Mouse (Mus musculus) T-cell, adult 2 months (primary cell): Measurements from ENCODE around the gene Rprd1b.

Source experiments
- DNase-seq: peaks from one replicate; pipeline ENCODE4 v3.0.0; 2022; ENCODE audit warnings: low spot score

Gene Rprd1b

GRCm38 (mm10) chr2:158028354-158028863 lies at the start of gene Rprd1b, which contains the start of gene Tti1:
Gene Rprd1b, plus strand, starts transcription at chr2:158028497.
Gene Tti1, minus strand, starts transcription at chr2:158028433.
- peak; percentile 92 for DNase-seq

- no peak for DNase-seq
Measured at GRCm38 (mm10) chr2:157979241-157979640, 49.1 kb upstream of the Rprd1b start.

DNA sequence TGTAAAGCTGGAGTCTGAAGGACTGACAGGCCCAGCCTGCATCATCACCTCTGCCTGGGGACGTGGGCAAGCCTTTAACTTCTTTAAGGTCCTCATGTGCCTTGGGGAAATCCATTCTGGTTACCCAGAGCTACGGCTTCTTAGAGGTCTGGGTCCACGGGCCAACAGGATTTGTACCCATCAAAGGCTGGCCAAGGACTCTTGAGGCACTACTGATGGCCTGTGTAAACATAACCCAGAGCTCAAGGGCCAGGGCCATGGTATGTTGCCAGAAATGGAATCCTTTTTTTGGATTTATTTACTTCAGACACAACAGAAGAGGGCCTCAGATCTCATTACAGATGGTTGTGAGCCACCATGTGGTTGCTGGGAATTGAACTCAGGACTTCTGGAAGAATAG lies 45.6 kb upstream of the Rprd1b start:
- no peak for DNase-seq

DNA sequence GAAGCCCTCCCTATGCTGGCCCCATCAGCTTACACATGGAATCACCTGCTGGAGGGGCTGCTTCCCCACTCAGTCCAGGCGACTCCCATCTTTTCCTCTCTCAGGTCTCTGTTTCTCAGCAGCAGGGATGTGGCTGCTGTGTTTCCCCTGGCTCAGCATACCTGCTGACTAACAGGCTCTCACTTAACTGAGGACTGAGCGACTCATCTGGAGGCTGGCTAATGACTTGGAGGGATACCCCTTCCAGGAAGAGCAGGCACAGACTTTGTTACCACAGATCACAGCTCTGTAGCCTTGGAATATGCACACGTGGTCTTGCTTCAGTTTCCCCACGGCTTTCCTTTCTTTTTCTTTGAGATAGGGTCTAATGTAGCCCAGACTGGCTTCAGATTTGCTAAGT lies 45.0 kb upstream of the Rprd1b start:
- no peak for DNase-seq

DNA sequence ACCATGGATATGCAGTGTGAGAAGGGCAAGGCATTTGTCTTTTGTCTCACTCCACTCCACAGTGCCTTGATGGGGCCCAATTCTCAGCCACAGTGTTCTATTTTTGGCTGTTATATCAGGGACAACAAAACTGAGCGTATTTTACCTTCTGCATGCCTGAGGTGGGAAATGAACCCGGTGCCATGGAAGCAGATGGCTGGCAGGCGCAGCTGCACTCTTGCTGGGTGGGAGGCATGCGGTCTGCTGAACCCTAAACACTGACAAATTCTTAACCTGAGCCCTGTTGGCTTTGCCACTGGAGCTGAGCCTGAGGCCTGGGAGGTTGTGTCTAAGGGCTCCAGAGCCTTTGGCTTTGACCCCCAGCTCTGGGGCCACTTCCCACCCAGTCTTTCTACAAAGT lies 42.7 kb upstream of the Rprd1b start:
- DNase-seq, result no peak

GRCm38 (mm10) chr2:157986235-157986634 lies 42.1 kb upstream of the Rprd1b start:
- no peak for DNase-seq

- no peak for DNase-seq
Measured at GRCm38 (mm10) chr2:157988416-157989190, 39.7 kb upstream of the Rprd1b start.

- no peak for DNase-seq
Measured at GRCm38 (mm10) chr2:157989946-157990345, 38.4 kb upstream of the Rprd1b start.

DNA sequence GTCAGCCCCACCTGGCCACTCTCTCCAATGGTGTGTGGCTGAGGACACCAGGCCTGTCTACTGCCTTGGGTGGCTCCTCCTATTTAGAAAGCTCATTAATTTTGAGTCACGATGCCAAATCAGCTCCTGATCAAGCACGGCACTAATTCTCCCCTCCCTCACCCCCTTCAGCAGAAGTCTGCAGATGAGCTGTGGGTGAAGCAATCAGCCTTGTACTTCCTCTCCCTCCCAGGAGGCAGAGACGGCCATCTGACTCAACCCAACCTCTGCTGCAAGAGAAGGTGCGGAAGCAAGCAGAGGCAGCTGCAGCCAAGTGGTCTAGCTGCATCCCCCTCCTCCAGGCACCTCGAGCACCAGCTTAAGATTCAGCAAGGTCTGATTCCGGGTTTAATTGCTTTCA lies 37.3 kb upstream of the Rprd1b start:
- no peak for DNase-seq

DNA sequence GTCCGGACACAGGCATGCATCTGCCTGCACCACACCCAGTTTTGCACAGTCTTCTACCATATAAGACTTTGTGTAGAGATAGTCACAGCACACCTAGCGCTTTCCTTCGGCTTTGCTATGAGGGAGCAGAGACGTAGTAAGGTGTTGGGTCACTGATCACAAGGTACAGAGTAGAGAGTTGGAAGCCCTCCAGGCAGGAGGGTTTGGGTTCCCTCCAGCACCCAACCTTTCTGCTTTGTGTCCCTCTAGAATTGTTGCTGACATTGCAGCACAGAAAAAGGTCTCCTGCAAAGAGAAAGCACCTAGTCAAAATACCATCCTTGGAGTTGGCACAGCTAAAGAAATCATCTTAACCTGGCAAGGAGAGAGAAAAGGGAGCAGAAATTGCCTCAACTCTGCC lies 35.8 kb upstream of the Rprd1b start:
- no peak for DNase-seq

DNA sequence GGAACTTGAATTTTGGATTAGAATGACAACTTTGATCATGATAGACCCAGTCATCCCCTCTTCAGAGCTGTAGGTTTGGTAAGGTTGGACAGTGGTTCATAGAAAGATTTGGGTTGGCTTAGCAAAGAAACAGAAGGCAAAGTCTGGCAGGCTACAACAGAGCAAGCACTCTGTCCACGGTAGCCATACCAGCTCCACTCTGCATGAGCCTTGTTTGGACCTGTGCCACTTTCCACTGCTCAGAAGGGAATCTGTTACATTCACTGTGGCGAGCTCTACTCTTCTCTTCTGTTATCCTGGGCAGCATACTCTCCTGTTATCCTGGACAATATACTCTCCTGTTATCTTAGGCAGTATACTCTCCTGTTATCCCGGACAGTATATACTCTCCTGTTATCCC lies 29.5 kb upstream of the Rprd1b start:
- no peak for DNase-seq

DNA sequence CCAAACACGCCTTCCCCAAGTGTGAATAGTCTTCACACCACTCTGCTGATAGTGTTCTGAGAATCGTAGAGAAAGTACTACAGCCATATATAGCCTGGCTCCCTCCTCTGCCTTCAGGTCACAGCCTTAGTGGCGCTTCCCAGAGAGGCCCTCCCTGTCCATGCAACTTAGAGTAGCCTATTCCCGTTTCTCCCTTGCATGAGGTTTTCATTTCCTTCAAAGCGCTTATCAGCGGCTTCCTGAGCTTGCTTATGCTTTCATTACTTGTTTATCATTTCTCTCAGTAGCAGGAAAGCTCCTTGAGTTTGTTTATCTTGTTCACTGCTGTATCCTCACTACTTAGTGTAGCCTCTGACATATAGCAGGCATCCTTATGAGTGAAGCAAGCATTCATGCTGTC lies 23.7 kb upstream of the Rprd1b start:
- no peak for DNase-seq

DNA sequence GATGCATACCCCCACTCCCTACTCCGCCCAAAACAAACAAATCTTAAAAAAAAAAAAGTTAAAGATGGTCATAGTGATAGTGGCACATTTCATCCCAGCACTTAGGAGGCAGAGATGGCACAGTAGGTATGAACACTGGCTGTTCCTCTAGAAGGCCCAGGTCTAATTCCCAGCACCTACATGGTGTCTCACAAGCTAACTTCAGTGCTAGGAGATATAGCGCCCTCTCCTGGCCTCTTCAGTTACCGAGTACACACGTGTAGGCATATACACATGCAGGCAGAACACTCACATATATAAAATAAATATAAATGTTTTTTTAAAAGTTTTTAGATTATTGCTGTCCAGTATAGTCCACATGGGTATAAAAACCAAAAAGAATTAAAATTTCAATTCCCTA lies 22.7 kb upstream of the Rprd1b start:
- DNase-seq, result no peak

DNA sequence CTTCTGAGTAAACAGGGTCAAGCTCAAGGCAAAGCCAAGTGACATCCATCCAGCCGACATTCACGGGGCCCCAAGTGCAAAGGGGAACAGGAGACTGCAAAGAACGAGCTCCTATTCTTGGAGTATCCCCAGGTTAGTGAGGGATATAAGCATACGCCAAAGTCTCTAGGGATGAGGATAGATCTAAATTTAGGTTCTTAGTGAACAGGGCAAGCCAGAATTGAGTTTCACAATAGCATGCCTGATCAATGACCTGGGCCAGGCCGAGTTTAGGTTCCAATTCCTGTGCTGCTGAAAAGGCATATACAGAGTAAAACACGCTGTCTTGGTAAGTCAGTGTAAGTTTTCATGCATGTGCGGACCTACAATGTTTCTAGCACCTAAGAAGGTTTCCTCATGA lies 18.9 kb upstream of the Rprd1b start:
- no peak for DNase-seq

DNA sequence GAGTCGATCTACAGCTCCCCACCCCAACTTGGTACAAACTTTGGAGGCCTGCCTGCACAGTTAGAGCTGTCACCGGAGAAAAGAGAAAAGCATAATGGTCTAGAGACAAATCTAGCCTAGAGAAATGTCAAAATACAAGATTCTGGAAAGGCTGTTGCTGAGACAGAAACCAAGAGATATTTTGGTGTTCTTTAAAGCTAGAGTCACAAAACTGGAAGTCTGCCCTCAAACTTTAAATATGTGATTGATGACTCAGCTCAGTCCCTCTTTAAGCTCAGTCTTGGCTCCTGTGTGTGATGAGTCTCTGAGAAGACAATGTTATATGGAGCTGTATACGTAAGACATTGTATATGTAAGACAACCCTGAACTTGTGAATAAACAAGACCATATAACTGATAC lies 15.7 kb upstream of the Rprd1b start:
- DNase-seq, result no peak

DNA sequence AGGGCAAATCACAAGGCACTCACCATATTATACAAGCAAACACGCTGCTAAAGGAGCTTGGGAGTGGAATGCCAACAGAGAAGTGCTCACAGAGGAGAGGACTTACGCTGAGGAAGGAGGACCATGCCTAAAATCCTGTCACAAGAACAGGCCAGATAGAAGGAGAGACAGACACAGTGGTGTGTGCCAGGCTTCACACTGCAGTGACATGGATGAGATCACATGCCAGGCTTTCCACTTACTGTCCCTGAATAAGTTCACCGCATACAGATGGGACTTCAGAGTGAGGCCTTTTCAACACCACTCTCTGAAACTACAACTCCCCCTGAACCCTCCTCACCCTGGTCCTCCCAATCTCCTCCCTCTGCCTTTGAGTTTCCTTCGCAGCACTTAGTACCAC lies 11.0 kb upstream of the Rprd1b start:
- DNase-seq, result no peak

GRCm38 (mm10) chr2:158027855-158028353 lies 393 bp upstream of the Rprd1b start:
- no peak for DNase-seq

DNA sequence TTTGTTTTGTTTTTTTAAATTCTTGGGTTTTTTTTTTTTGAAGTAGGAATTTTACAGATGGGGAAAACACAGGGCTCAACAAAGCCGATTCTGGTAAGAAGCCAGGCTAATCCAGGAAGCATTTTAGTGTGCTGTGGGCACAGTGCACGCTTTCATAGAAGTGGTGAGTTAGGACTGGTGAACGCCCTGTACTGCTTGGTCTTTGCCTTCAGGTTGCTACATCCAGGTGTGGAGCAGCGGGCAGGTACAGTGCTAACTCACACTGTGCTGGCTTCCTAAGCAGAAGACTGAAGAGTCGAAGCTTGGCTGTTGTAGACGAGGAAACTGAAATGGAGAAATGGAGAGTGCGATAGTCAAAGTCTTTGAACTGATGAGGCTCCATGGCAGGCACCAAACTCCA lies 1.7 kb downstream of the Rprd1b start:
- no peak for DNase-seq

DNA sequence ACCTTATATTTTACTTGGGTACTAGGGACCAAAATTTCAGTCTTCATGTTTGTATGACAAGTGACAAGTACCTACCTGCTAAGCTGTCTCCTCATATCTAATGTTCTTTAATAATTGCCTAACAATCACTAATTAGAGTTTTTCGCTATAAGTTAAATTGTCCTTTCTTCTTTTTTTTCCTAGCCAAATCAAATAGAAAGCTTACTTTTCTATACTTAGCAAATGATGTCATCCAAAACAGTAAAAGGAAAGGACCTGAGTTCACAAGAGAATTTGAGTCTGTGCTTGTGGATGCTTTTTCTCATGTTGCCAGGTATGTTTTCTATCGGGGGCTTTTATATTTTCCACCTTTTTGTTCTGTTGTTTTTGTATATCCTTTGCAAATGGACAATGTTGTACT lies 7.5 kb downstream of the Rprd1b start:
- no peak for DNase-seq

- DNase-seq, result no peak
Measured at GRCm38 (mm10) chr2:158036408-158036807, 8.1 kb downstream of the Rprd1b start.

DNA sequence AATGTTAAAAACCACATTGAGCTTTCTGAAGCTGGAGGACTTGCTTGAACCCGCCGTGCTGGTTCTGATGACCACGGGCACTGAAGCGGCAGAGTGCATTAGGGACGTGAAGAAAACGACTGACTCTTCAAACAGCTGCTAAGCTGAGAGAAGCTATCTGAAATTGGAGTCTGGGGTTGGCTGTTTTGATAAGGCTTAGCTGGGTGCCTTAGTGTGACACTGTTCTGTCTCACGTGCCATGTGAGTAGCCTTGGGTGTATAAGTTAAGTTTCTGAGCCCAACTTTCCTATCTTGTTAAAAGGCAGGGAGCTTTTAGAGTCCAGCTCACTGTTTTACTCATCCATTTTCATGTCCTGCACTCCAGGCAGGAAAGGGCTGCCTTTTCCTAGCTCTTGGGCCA lies 8.7 kb downstream of the Rprd1b start:
- no peak for DNase-seq

DNA sequence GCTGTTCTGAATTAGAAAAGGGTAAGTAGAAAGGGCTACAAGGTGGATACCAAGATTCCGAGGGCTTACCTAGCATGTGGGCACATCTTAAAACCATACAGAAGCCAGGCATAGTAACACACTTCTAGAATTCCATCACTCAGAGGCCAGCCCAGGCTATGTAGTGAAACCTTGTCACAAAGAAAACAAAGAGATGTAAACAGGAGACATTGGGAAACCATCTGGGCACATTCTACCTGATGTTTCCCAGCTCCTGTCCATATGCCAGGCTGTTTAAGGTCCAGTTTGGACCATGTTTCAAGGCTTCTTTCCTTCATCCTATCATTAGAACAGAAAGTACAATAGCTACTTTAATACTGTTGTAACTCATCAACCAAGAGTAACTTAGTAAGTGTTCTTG lies 9.3 kb downstream of the Rprd1b start:
- DNase-seq, result no peak

DNA sequence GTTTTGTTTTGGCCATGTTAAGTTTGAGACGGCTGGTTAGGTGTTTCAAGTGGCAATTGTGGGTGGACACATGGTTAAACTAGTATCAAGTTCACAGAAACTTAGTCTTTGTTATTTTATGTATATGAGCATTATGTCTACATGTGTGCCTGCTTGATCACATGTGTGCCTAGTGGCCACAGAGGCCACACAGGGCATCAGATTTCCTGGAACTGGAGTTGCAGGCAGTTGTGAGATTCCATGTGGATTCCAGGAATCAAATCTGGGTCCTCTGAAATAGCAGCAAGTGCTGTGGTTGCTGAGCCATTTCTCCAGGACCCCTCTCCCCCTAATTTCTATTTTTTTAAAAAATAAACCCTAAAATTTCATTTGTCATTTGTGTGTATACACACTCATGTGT lies 11.4 kb downstream of the Rprd1b start:
- DNase-seq, result no peak

DNA sequence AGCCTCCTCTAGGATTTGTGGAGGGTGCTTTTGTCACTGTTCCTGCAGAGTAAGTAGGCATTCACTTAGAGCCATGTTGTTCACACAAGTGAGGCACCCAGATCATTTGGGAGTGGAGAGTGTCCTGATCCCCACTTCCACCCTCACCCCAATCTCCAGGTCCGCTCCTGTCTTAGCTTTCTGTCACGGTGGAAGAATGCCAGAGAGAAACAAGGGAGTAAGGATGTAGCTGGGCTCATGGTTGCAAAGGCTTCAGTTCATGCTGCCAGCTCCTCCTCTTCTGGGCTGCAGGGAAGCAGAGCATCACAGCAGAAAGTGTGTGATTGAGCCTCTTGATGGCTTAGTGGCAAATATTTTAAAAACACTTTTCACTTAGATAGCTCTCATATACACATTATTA lies 12.1 kb downstream of the Rprd1b start:
- no peak for DNase-seq
